Comparison of ENCODE assay signal across 1 mouse cellular context in the genomic region with DNA sequence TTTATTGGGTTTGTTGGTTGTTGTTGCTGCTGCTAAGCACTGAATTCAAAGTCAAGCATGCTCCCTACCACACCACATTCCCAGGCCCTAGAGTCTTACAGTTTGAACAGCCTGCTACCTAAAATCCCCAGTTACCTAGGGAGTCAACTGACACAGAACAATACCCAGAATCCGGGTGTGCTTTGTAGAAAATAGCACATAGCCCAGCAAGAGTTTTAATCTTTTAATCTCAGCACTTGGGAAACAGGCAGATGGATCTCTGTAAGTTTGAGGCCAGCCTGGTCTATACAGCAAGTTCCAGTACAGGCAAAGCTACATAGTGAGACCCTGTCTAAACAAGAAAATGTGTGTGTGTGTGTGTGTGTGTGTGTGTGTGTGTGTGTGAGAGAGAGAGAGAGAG.
TF ChIP-seq lines count a peak whose summit lies in the region.

No protein-coding gene starts in this region.

TF ChIP-seq in myocyte, 11 proteins besides CTCF, POLR2A, EP300 and RAD21:
- TF ChIP-seq REST (IDR thresholded peaks at IDR 0.05; ENCODE audit: insufficient read depth, insufficient read length) (no peak), CEBPB (IDR thresholded peaks at IDR 0.05; ENCODE audit: insufficient read depth, poor library complexity, severe bottlenecking) (no peak), MYOG (IDR thresholded peaks at IDR 0.05; ENCODE audit: control insufficient read depth in 1 of 3, insufficient read depth in 1 of 3, insufficient read length in 2 of 3, low read depth in 2 of 3) (no peak), MAX (IDR thresholded peaks at IDR 0.05; ENCODE audit: low read depth) (no peak), SRF (IDR thresholded peaks at IDR 0.05; ENCODE audit: control insufficient read depth, insufficient read length, low read depth) (no peak), POLR2AphosphoS2 (IDR thresholded peaks at IDR 0.05; ENCODE audit: insufficient read length, low read depth) (no peak), USF1 (IDR thresholded peaks at IDR 0.05; ENCODE audit: low read depth) (no peak), MYOD1 (IDR thresholded peaks at IDR 0.05; ENCODE audit: control insufficient read depth in 1 of 3, insufficient read length in 2 of 3, low read depth in 2 of 3) (no peak), TCF3 (IDR thresholded peaks at IDR 0.05; ENCODE audit: insufficient read length, low read depth) (no peak)
